Mouse (Mus musculus): ENCODE measurements at regions not wholly inside any gene's neighbourhood (a gene's known extent, or its start where the extent isn't known, plus 50 kb on each side); places are given as distances from the start of the nearest gene placed in this dataset.

- Histone ChIP-seq H3K4me3 (no peak overlapping the region), H3K27me3 (ENCODE audit: control insufficient read depth, insufficient read depth, insufficient read length) (peaks cover 64% of the 10 kb centered on the region), H3ac (ENCODE audit: control insufficient read depth, insufficient read length) (no peak overlapping the region), H3K36me3 (ENCODE audit: control insufficient read depth, insufficient read depth) (no peaks in the 10 kb centered on the region), H3K4me2 (ENCODE audit: low read depth) (no peak overlapping the region), H3K79me2 (ENCODE audit: control insufficient read depth, insufficient read depth) (no peaks in the 10 kb centered on the region)
- no peak for TF ChIP-seq MYOG (IDR thresholded peaks at IDR 0.05; ENCODE audit: control insufficient read depth in 1 of 3, insufficient read depth in 1 of 3, insufficient read length in 2 of 3, low read depth in 2 of 3)
- no peak for TF ChIP-seq USF1 (IDR thresholded peaks at IDR 0.05; ENCODE audit: low read depth)
These were observed 111.9 kb upstream of the Lhx1 start for GRCm38 (mm10) chr11:84637268-84637667.

GRCm38 (mm10) chr11:84634990-84635389 is 109.7 kb upstream of the Lhx1 start:
- Histone ChIP-seq H3K4me2 (ENCODE audit: low read depth) (no peak overlapping the region), H3ac (ENCODE audit: control insufficient read depth, insufficient read length) (no peak overlapping the region), H3K27me3 (ENCODE audit: control insufficient read depth, insufficient read depth, insufficient read length) (peaks cover 57% of the 10 kb centered on the region), H3K36me3 (ENCODE audit: control insufficient read depth, insufficient read depth) (no peaks in the 10 kb centered on the region), H3K79me2 (ENCODE audit: control insufficient read depth, insufficient read depth) (no peaks in the 10 kb centered on the region), H3K4me3 (no peak overlapping the region)
- no peak for TF ChIP-seq TCF3 (IDR thresholded peaks at IDR 0.05; ENCODE audit: insufficient read length, low read depth)
- TF ChIP-seq MAX (IDR thresholded peaks at IDR 0.05; ENCODE audit: low read depth), result no peak
- TF ChIP-seq POLR2AphosphoS2 (IDR thresholded peaks at IDR 0.05; ENCODE audit: insufficient read length, low read depth), result no peak
- TF ChIP-seq SRF (IDR thresholded peaks at IDR 0.05; ENCODE audit: control insufficient read depth, insufficient read length, low read depth), result no peak
- no peak for TF ChIP-seq MYOD1 (IDR thresholded peaks at IDR 0.05; ENCODE audit: control insufficient read depth in 1 of 3, insufficient read length in 2 of 3, low read depth in 2 of 3)
- no peak for TF ChIP-seq POLR2A (IDR thresholded peaks at IDR 0.05; ENCODE audit: insufficient read length, low read depth)
- TF ChIP-seq E2F4 (IDR thresholded peaks at IDR 0.05; ENCODE audit: insufficient read depth), result no peak
- no peak for TF ChIP-seq USF1 (IDR thresholded peaks at IDR 0.05; ENCODE audit: low read depth)
- TF ChIP-seq REST (IDR thresholded peaks at IDR 0.05; ENCODE audit: insufficient read depth, insufficient read length), result no peak
- no peak for TF ChIP-seq TCF12 (IDR thresholded peaks at IDR 0.05; ENCODE audit: insufficient read depth, poor library complexity, severe bottlenecking)
- no peak for TF ChIP-seq CEBPB (IDR thresholded peaks at IDR 0.05; ENCODE audit: insufficient read depth, poor library complexity, severe bottlenecking)
- no peak for TF ChIP-seq MYOG (IDR thresholded peaks at IDR 0.05; ENCODE audit: control insufficient read depth in 1 of 3, insufficient read depth in 1 of 3, insufficient read length in 2 of 3, low read depth in 2 of 3)

GRCm38 (mm10) chr11:84633300-84633699 is 108.0 kb upstream of the Lhx1 start:
- no peak overlapping the region for H3K4me3 ChIP-seq
- peaks cover 48% of the 10 kb centered on the region for H3K27me3 ChIP-seq (ENCODE audit: control insufficient read depth, insufficient read depth, insufficient read length)
- H3K4me2 ChIP-seq (ENCODE audit: low read depth), result no peak overlapping the region
- no peak for TF ChIP-seq E2F4 (IDR thresholded peaks at IDR 0.05; ENCODE audit: insufficient read depth)
- no peak for TF ChIP-seq MYOD1 (IDR thresholded peaks at IDR 0.05; ENCODE audit: control insufficient read depth in 1 of 3, insufficient read length in 2 of 3, low read depth in 2 of 3)
- TF ChIP-seq SRF (IDR thresholded peaks at IDR 0.05; ENCODE audit: control insufficient read depth, insufficient read length, low read depth), result no peak
- no peak for TF ChIP-seq TCF3 (IDR thresholded peaks at IDR 0.05; ENCODE audit: insufficient read length, low read depth)
- TF ChIP-seq CEBPB (IDR thresholded peaks at IDR 0.05; ENCODE audit: insufficient read depth, poor library complexity, severe bottlenecking), result no peak
- no peak for TF ChIP-seq MYOG (IDR thresholded peaks at IDR 0.05; ENCODE audit: control insufficient read depth in 1 of 3, insufficient read depth in 1 of 3, insufficient read length in 2 of 3, low read depth in 2 of 3)
- TF ChIP-seq POLR2AphosphoS2 (IDR thresholded peaks at IDR 0.05; ENCODE audit: insufficient read length, low read depth), result no peak
- no peak overlapping the region for H3ac ChIP-seq (ENCODE audit: control insufficient read depth, insufficient read length)
- no peaks in the 10 kb centered on the region for H3K36me3 ChIP-seq (ENCODE audit: control insufficient read depth, insufficient read depth)
- no peaks in the 10 kb centered on the region for H3K79me2 ChIP-seq (ENCODE audit: control insufficient read depth, insufficient read depth)

- Histone ChIP-seq H3K36me3 (ENCODE audit: control insufficient read depth, insufficient read depth) (no peaks in the 10 kb centered on the region), H3K4me3 (no peak overlapping the region), H3K27me3 (ENCODE audit: control insufficient read depth, insufficient read depth, insufficient read length) (peaks cover 27% of the 10 kb centered on the region), H3ac (ENCODE audit: control insufficient read depth, insufficient read length) (no peak overlapping the region), H3K79me2 (ENCODE audit: control insufficient read depth, insufficient read depth) (no peaks in the 10 kb centered on the region), H3K4me2 (ENCODE audit: low read depth) (no peak overlapping the region)
- TF ChIP-seq MAX (IDR thresholded peaks at IDR 0.05; ENCODE audit: low read depth) (no peak), TCF3 (IDR thresholded peaks at IDR 0.05; ENCODE audit: insufficient read length, low read depth) (no peak), SRF (IDR thresholded peaks at IDR 0.05; ENCODE audit: control insufficient read depth, insufficient read length, low read depth) (no peak), CEBPB (IDR thresholded peaks at IDR 0.05; ENCODE audit: insufficient read depth, poor library complexity, severe bottlenecking) (no peak), TCF12 (IDR thresholded peaks at IDR 0.05; ENCODE audit: insufficient read depth, poor library complexity, severe bottlenecking) (no peak), REST (IDR thresholded peaks at IDR 0.05; ENCODE audit: insufficient read depth, insufficient read length) (no peak), POLR2AphosphoS2 (IDR thresholded peaks at IDR 0.05; ENCODE audit: insufficient read length, low read depth) (no peak), POLR2A (IDR thresholded peaks at IDR 0.05; ENCODE audit: insufficient read length, low read depth) (no peak), MYOD1 (IDR thresholded peaks at IDR 0.05; ENCODE audit: control insufficient read depth in 1 of 3, insufficient read length in 2 of 3, low read depth in 2 of 3) (no peak), MYOG (IDR thresholded peaks at IDR 0.05; ENCODE audit: control insufficient read depth in 1 of 3, insufficient read depth in 1 of 3, insufficient read length in 2 of 3, low read depth in 2 of 3) (no peak), USF1 (IDR thresholded peaks at IDR 0.05; ENCODE audit: low read depth) (no peak), E2F4 (IDR thresholded peaks at IDR 0.05; ENCODE audit: insufficient read depth) (no peak)
These were observed 102.8 kb upstream of the Lhx1 start for GRCm38 (mm10) chr11:84628111-84628510.

GRCm38 (mm10) chr11:84627685-84628084 is 102.3 kb upstream of the Lhx1 start:
- Histone ChIP-seq H3K79me2 (ENCODE audit: control insufficient read depth, insufficient read depth) (no peaks in the 10 kb centered on the region), H3K36me3 (ENCODE audit: control insufficient read depth, insufficient read depth) (no peaks in the 10 kb centered on the region), H3K4me2 (ENCODE audit: low read depth) (no peak overlapping the region), H3K4me3 (no peak overlapping the region), H3K27me3 (ENCODE audit: control insufficient read depth, insufficient read depth, insufficient read length) (peaks cover 27% of the 10 kb centered on the region), H3ac (ENCODE audit: control insufficient read depth, insufficient read length) (no peak overlapping the region)
- TF ChIP-seq CEBPB (IDR thresholded peaks at IDR 0.05; ENCODE audit: insufficient read depth, poor library complexity, severe bottlenecking), result no peak
- TF ChIP-seq MYOD1 (IDR thresholded peaks at IDR 0.05; ENCODE audit: control insufficient read depth in 1 of 3, insufficient read length in 2 of 3, low read depth in 2 of 3), result no peak
- no peak for TF ChIP-seq REST (IDR thresholded peaks at IDR 0.05; ENCODE audit: insufficient read depth, insufficient read length)
